Mouse (Mus musculus): ENCODE data around the gene Gng12. TPM values are rescaled to one million over a fixed set of nuclear protein-coding genes. Genes with fewer than 3 reads are reported as not detected.

Gene Gng12
- total and polyA plus RNA-seq, 2 experiments = 14.1 to 24.4 TPM

GRCm38 (mm10) chr6:66995825-66996224 lies 99.6 kb downstream of the Gng12 start:
- no peak for DNase-seq (ENCODE audit: extremely low read depth, low read depth, low spot score)
- no peaks in the 10 kb centered on the region for H3K36me3 ChIP-seq (ENCODE audit: control insufficient read depth, insufficient read depth, low read length)
- no peak overlapping the region for H3K9ac ChIP-seq (ENCODE audit: low read depth, low read length)
- no peaks in the 10 kb centered on the region for H3K27me3 ChIP-seq (ENCODE audit: control insufficient read depth, insufficient read depth, low read length)
- 100% methylated on average over 1 of the region's 1 CpGs for WGBS
- no peak overlapping the region for H3K4me3 ChIP-seq (ENCODE audit: insufficient read depth, low read depth, low read length)
- peaks cover 27% of the 10 kb centered on the region for H3K4me1 ChIP-seq (ENCODE audit: control insufficient read depth, insufficient read depth, low read length)
- peaks cover 4% of the 10 kb centered on the region; the same call in 1 of the 2 replicates for H3K79me2 ChIP-seq (ENCODE audit: control insufficient read depth, insufficient read depth, low read length)
- TF ChIP-seq POLR2A (IDR thresholded peaks at IDR 0.05; ENCODE audit: extremely low read depth, insufficient read depth, low read length) = no peak
- TF ChIP-seq CTCF (IDR thresholded peaks at IDR 0.05; ENCODE audit: low read depth, low read length) = no peak
- no peak overlapping the region for H3K27ac ChIP-seq (replicated peaks; ENCODE audit: insufficient read depth, low read depth, low read length)

GRCm38 (mm10) chr6:66996257-66996656 lies 100.1 kb downstream of the Gng12 start:
- peaks cover 4% of the 10 kb centered on the region; the same call in 1 of the 2 replicates for H3K79me2 ChIP-seq (ENCODE audit: control insufficient read depth, insufficient read depth, low read length)
- peaks cover 27% of the 10 kb centered on the region for H3K4me1 ChIP-seq (ENCODE audit: control insufficient read depth, insufficient read depth, low read length)
- no peak overlapping the region for H3K27ac ChIP-seq (replicated peaks; ENCODE audit: insufficient read depth, low read depth, low read length)
- H3K4me3 ChIP-seq (ENCODE audit: insufficient read depth, low read depth, low read length) = no peak overlapping the region
- no peak overlapping the region for H3K9ac ChIP-seq (ENCODE audit: low read depth, low read length)
- H3K27me3 ChIP-seq (ENCODE audit: control insufficient read depth, insufficient read depth, low read length) = no peaks in the 10 kb centered on the region
- no peaks in the 10 kb centered on the region for H3K36me3 ChIP-seq (ENCODE audit: control insufficient read depth, insufficient read depth, low read length)
- DNase-seq (ENCODE audit: extremely low read depth, low read depth, low spot score) = peak; percentile 82
- 20% methylated on average over 1 of the region's 1 CpGs for WGBS
- no peak for TF ChIP-seq CTCF (IDR thresholded peaks at IDR 0.05; ENCODE audit: low read depth, low read length)
- TF ChIP-seq POLR2A (IDR thresholded peaks at IDR 0.05; ENCODE audit: extremely low read depth, insufficient read depth, low read length) = no peak

GRCm38 (mm10) chr6:66998645-66999044 lies 102.4 kb downstream of the Gng12 start:
- H3K79me2 ChIP-seq (ENCODE audit: control insufficient read depth, insufficient read depth, low read length) = peaks cover 4% of the 10 kb centered on the region; the same call in 1 of the 2 replicates
- TF ChIP-seq CTCF (IDR thresholded peaks at IDR 0.05; ENCODE audit: low read depth, low read length) = no peak
- TF ChIP-seq POLR2A (IDR thresholded peaks at IDR 0.05; ENCODE audit: extremely low read depth, insufficient read depth, low read length) = no peak
- 0 out of 2 replicates have a peak overlapping the region, but pooled peaks have one; percentile 22 for H3K27ac ChIP-seq (replicated peaks; ENCODE audit: insufficient read depth, low read depth, low read length)
- no peaks in the 10 kb centered on the region for H3K27me3 ChIP-seq (ENCODE audit: control insufficient read depth, insufficient read depth, low read length)
- no peak overlapping the region for H3K4me3 ChIP-seq (ENCODE audit: insufficient read depth, low read depth, low read length)
- WGBS = 24% methylated on average over 2 of the region's 2 CpGs
- peaks cover 27% of the 10 kb centered on the region for H3K4me1 ChIP-seq (ENCODE audit: control insufficient read depth, insufficient read depth, low read length)
- DNase-seq (ENCODE audit: extremely low read depth, low read depth, low spot score) = peak; percentile 94
- no peak overlapping the region for H3K9ac ChIP-seq (ENCODE audit: low read depth, low read length)
- no peaks in the 10 kb centered on the region for H3K36me3 ChIP-seq (ENCODE audit: control insufficient read depth, insufficient read depth, low read length)

- Histone ChIP-seq H3K27ac (replicated peaks; ENCODE audit: insufficient read depth, low read depth, low read length) (peak overlapping the region; percentile 36), H3K27me3 (ENCODE audit: control insufficient read depth, insufficient read depth, low read length) (no peaks in the 10 kb centered on the region), H3K9ac (ENCODE audit: low read depth, low read length) (no peak overlapping the region), H3K79me2 (ENCODE audit: control insufficient read depth, insufficient read depth, low read length) (no peaks in the 10 kb centered on the region; the same call in 1 of the 2 replicates), H3K4me1 (ENCODE audit: control insufficient read depth, insufficient read depth, low read length) (peaks cover 27% of the 10 kb centered on the region), H3K4me3 (ENCODE audit: insufficient read depth, low read depth, low read length) (no peak overlapping the region), H3K36me3 (ENCODE audit: control insufficient read depth, insufficient read depth, low read length) (no peaks in the 10 kb centered on the region)
- TF ChIP-seq CTCF (IDR thresholded peaks at IDR 0.05; ENCODE audit: low read depth, low read length) = no peak
- TF ChIP-seq POLR2A (IDR thresholded peaks at IDR 0.05; ENCODE audit: extremely low read depth, insufficient read depth, low read length) = no peak
- DNase-seq (ENCODE audit: extremely low read depth, low read depth, low spot score) = peak; percentile 72
These were observed 103.6 kb downstream of the Gng12 start for GRCm38 (mm10) chr6:66999800-67000199.

GRCm38 (mm10) chr6:67009888-67010287 lies 113.7 kb downstream of the Gng12 start:
- H3K79me2 ChIP-seq (ENCODE audit: control insufficient read depth, insufficient read depth, low read length) = no peaks in the 10 kb centered on the region
- H3K9ac ChIP-seq (ENCODE audit: low read depth, low read length) = no peak overlapping the region
- TF ChIP-seq POLR2A (IDR thresholded peaks at IDR 0.05; ENCODE audit: extremely low read depth, insufficient read depth, low read length) (no peak), CTCF (IDR thresholded peaks at IDR 0.05; ENCODE audit: low read depth, low read length) (no peak)
- no peak for DNase-seq (ENCODE audit: extremely low read depth, low read depth, low spot score)
- no peak overlapping the region for H3K27ac ChIP-seq (replicated peaks; ENCODE audit: insufficient read depth, low read depth, low read length)
- H3K36me3 ChIP-seq (ENCODE audit: control insufficient read depth, insufficient read depth, low read length) = no peaks in the 10 kb centered on the region
- H3K27me3 ChIP-seq (ENCODE audit: control insufficient read depth, insufficient read depth, low read length) = no peaks in the 10 kb centered on the region
- H3K4me1 ChIP-seq (ENCODE audit: control insufficient read depth, insufficient read depth, low read length) = peaks cover 11% of the 10 kb centered on the region
- H3K4me3 ChIP-seq (ENCODE audit: insufficient read depth, low read depth, low read length) = no peak overlapping the region
- 90% methylated on average over 3 of the region's 3 CpGs for WGBS

GRCm38 (mm10) chr6:67010370-67011216 lies 114.4 kb downstream of the Gng12 start:
- no peak for DNase-seq (ENCODE audit: extremely low read depth, low read depth, low spot score)
- Histone ChIP-seq H3K79me2 (ENCODE audit: control insufficient read depth, insufficient read depth, low read length) (no peaks in the 10 kb centered on the region), H3K36me3 (ENCODE audit: control insufficient read depth, insufficient read depth, low read length) (no peaks in the 10 kb centered on the region), H3K4me1 (ENCODE audit: control insufficient read depth, insufficient read depth, low read length) (peaks cover 13% of the 10 kb centered on the region), H3K4me3 (ENCODE audit: insufficient read depth, low read depth, low read length) (no peak overlapping the region), H3K9ac (ENCODE audit: low read depth, low read length) (no peak overlapping the region), H3K27ac (replicated peaks; ENCODE audit: insufficient read depth, low read depth, low read length) (no peak overlapping the region), H3K27me3 (ENCODE audit: control insufficient read depth, insufficient read depth, low read length) (no peaks in the 10 kb centered on the region)
- WGBS = 83% methylated on average over 7 of the region's 7 CpGs
- TF ChIP-seq POLR2A (IDR thresholded peaks at IDR 0.05; ENCODE audit: extremely low read depth, insufficient read depth, low read length) = no peak
- no peak for TF ChIP-seq CTCF (IDR thresholded peaks at IDR 0.05; ENCODE audit: low read depth, low read length)

Measured in liver, adult 2 months (tissue).